Mouse (Mus musculus) neural tube, embryonic 15.5 days (tissue): ENCODE measurements around the gene Tgif2. TPM values are rescaled to one million over a fixed set of nuclear protein-coding genes. Genes with fewer than 3 reads are reported as not detected.
"Not testable (repeated sequence)": the region's sequence is repeated elsewhere in the genome, so short reads cannot be mapped to it uniquely, and the experiment has no call there.

Experiments used
- ATAC-seq: fragments of 200-750 bp; cut with Nextera tagmentation; 2 replicates; pipeline ENCODE4 v1.8.0; 2017; ENCODE audit warnings: mild to moderate bottlenecking, moderate TSS enrichment, moderate library complexity; ENCODE audit not compliant: low FRiP score
- H3K27ac ChIP-seq: fragments of 300-500 bp; sonication (generic); replicated peaks from 2 replicates; pipeline ENCODE4 v1.5.1; 2015; ENCODE audit warnings: mild to moderate bottlenecking, inconsistent platforms
- H3K27me3 ChIP-seq: fragments of 300-500 bp; sonication (generic); replicated peaks from 2 replicates; pipeline ENCODE4 v1.6.1; 2015; ENCODE audit warnings: inconsistent platforms
- H3K36me3 ChIP-seq: fragments of 300-500 bp; sonication (generic); 2 replicates; pipeline ENCODE4 v1.6.1; 2015; ENCODE audit warnings: inconsistent platforms
- H3K4me1 ChIP-seq: fragments of 300-500 bp; sonication (generic); 2 replicates; pipeline ENCODE4 v1.6.1; 2015; ENCODE audit warnings: inconsistent platforms
- H3K4me2 ChIP-seq: fragments of 300-500 bp; sonication (generic); 2 replicates; pipeline ENCODE4 v1.6.1; 2015; ENCODE audit warnings: inconsistent platforms, mild to moderate bottlenecking, moderate library complexity
- H3K4me3 ChIP-seq: fragments of 300-500 bp; sonication (generic); replicated peaks from 2 replicates; pipeline ENCODE4 v1.5.1; 2015; ENCODE audit warnings: mild to moderate bottlenecking, inconsistent platforms
- H3K9ac ChIP-seq: fragments of 300-500 bp; sonication (generic); replicated peaks from 2 replicates; pipeline ENCODE4 v1.6.1; 2015; ENCODE audit warnings: mild to moderate bottlenecking, inconsistent platforms
- H3K9me3 ChIP-seq: fragments of 300-500 bp; sonication (generic); replicated peaks from 2 replicates; pipeline ENCODE4 v1.6.1; 2016; ENCODE audit warnings: inconsistent platforms
- WGBS: fragments of 180-500 bp; shearing (Covaris S2); methylation state at CpG from one replicate; pipeline ENCODE4 v1.1.7; 2015; ENCODE audit warnings: mixed read lengths; 5-methylcytosine and 5-hydroxymethylcytosine counted together
- polyA plus RNA-seq: library from polyadenylated mRNA; unstranded; fragments of >200 nt; fragmentation: Nextera tagmentation; extraction: Ambion mirVana; gene quantifications from 2 replicates; pipeline ENCODE4 v1.2.1, GENCODE M21; 2015

Gene Tgif2
- polyA plus RNA-seq, 1 experiment from 2014 or later, result 10.3 TPM

DNA sequence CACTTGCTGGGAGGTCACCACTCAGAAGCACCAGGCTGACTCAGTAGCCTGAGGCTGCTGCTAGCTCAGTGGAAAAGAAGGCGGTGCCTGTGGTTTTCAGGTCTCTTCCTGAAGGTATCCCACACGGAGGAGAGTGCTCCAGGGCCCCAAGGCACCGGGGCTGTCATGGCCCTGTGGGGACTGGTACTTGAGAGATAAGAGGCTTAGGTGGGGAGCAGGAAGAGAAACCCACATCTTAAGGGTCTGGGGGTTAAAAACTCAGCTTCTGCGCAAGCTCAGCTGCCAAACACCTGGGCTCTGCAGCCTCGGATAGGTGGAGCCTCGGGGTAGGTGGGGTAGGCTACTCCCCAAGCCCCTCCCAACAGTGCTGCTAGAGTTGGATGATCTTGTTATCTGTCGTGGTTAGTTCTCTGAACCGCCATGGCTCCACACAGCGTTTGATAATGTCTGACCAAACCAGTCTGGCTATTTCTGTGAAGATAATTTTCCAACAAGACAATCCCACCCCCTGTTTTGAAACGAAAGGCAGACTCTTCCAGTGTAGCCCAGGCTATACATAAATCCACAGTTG lies 42.7 kb downstream of the Tgif2 start:
- H3K4me3 ChIP-seq, result no peak overlapping the region
- H3K27ac ChIP-seq, result no peak overlapping the region
- ATAC-seq, result no peak
- H3K9ac ChIP-seq, result no peak overlapping the region
- 45% methylated on average over 10 of the region's 10 CpGs for WGBS
- no peaks in the 10 kb centered on the region for H3K27me3 ChIP-seq
- no peaks in the 10 kb centered on the region for H3K9me3 ChIP-seq
- H3K36me3 ChIP-seq, result no peaks in the 10 kb centered on the region
- no peak overlapping the region for H3K4me2 ChIP-seq
- H3K4me1 ChIP-seq, result no peaks in the 10 kb centered on the region

DNA sequence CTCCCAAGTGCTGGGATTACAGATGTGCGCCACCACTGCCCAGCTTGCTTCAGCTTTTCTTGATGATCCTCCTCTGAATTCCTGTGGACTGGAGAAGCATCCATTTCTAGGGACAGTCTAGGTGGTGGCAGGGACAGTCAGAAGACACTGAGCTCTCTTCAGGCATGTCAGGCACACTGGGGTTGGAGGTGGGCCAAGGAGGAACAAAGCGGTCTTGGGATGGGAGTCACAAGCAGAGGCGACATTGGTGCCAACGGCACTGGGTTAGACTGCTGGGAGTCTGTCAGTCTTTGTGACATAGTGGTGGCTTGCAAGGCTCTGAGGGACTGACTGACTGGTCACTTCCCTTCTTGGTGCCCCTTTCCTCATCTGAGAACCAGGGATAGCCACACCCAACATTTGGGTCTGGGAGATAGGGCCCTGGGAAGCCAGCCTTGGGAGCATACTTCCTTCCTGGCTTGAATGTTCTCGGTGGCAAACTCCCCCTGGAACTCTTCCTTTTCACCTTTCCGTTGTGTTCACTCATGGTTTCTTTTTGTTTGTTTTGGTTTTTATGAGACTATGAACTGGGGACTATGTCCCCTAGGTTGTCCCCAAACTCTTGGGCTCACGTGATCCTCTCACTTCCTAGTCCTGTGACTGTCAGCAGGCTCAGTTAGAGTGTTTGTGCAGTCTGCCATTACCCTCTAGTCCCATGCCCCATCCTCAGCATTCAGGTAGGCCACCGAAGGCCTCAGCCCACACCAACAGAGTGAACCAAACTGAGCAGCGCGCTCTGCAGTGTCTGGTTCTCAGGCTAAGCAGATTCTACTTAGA lies 44.8 kb downstream of the Tgif2 start:
- no peak overlapping the region for H3K4me2 ChIP-seq
- no peak overlapping the region for H3K27ac ChIP-seq
- H3K9me3 ChIP-seq, result no peaks in the 10 kb centered on the region
- 93% methylated on average over 10 of the region's 10 CpGs for WGBS
- no peaks in the 10 kb centered on the region for H3K36me3 ChIP-seq
- no peak overlapping the region for H3K9ac ChIP-seq
- no peak for ATAC-seq
- no peaks in the 10 kb centered on the region for H3K27me3 ChIP-seq
- H3K4me3 ChIP-seq, result no peak overlapping the region
- H3K4me1 ChIP-seq, result no peaks in the 10 kb centered on the region

DNA sequence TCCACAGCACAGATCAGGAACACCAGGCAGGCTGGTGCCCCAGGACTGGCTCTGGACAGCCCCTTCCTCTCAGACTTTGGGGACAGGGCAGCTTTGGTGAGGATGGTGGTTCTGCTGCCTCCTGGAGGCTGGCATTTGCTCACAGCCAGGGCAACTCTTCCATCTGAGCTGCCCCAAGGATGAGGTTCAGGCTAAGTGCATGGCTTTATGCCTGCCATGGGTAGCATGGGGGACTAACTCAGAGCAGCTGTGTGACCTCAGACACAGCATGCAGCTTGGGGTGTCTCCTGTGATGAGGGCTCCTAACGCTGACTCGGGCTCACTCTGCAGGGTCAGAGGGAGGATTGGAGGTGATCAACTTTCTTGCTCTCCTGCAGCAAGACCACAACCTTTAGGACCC lies 45.9 kb downstream of the Tgif2 start:
- H3K4me3 ChIP-seq, H3K9ac ChIP-seq, H3K36me3 ChIP-seq, H3K4me1 ChIP-seq, H3K27ac ChIP-seq, H3K4me2 ChIP-seq, H3K9me3 ChIP-seq, ATAC-seq, H3K27me3 ChIP-seq: not testable (repeated sequence)
- 84% methylated on average over 2 of the region's 2 CpGs for WGBS

DNA sequence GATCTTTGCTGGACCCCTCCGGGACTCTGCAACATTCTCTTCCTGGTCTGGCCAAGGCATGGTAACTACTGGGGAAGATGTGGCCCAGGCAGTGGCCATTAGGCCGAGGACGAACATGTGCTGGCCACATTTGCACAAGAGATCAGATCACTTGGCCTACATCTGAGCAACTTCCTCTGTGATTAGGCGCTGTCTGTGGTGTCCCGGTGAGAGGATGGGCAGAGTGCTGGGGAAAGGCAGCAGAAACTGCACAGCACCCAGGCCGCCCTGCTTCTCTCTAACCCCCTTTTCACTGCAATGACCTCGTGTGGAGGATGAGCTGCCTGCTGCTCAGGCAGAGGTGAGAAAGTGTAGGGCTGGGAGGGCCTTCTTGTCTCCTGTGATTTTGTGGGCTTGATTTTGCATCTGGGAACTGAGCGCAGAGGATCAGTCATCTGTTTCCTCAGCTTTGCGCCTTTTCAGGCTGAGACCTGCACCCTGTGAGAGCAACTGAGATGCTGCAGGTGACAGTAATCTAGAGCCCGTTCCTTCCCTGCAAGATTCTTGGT lies 46.4 kb downstream of the Tgif2 start:
- ATAC-seq, result no peak
- Histone ChIP-seq H3K9ac (no peak overlapping the region), H3K4me3 (no peak overlapping the region), H3K4me2 (no peak overlapping the region), H3K27me3 (no peaks in the 10 kb centered on the region), H3K27ac (no peak overlapping the region), H3K36me3 (no peaks in the 10 kb centered on the region), H3K4me1 (no peaks in the 10 kb centered on the region), H3K9me3 (no peaks in the 10 kb centered on the region)
- WGBS, result 85% methylated on average over 10 of the region's 10 CpGs

DNA sequence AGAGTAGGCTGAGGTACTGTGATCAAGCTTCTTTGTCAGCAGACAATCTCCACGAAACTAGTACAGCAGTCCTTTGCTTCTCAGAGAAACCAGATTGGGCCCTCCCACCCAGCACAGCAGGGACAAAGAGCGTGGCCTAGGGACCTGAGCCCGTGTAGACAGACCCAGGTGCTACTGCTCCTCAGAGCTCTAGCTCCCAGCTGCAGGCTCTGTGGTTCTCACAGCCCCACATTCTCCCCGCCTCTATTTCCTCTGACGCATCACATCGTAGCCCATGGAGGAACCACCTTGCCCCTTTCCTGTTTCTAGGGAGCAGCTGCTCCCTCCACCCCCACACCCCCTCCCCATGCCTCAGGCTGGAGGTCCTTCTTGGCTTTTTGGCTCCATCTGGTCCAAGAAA lies 47.2 kb downstream of the Tgif2 start, which contains the start of gene Sla2:
Gene Sla2 (minus strand): TSS at position 176 of the 400 bp plus-strand sequence.
- no peak within 1 kb of the TSS for H3K9ac ChIP-seq
- H3K4me2 ChIP-seq, result no peak within 1 kb of the TSS
- no peaks in the 10 kb centered on the region for H3K27me3 ChIP-seq
- H3K27ac ChIP-seq, result no peak within 1 kb of the TSS
- H3K36me3 ChIP-seq, result no peaks in the 10 kb centered on the region
- H3K4me3 ChIP-seq, result no peak within 1 kb of the TSS
- 68% methylated on average over 6 of the region's 6 CpGs for WGBS
- 0 out of 2 replicates have a peak, but pooled peaks cover 2% of the 10 kb centered on the region for H3K4me1 ChIP-seq
- no peaks in the 10 kb centered on the region for H3K9me3 ChIP-seq
- ATAC-seq, result no peak

DNA sequence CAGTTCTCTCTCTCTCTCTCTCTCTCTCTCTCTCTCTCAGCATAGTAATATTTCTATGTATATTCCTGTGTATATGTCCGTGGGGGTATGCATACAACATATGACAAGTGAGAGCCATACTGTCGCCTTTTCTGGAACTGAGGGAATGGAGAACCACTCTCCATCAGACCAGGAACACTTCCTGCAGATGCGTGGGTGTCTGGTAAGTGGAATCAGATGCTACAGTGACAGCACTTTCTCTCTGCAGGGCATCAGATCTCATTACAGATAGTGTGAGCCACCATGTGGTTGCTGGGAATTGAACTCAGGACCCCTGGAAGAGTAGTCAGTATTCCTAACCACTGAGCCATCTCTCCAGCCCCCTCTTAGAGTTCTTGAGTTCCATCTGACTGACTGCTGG lies 48.7 kb downstream of the Tgif2 start:
- WGBS, result 82% methylated on average over 3 of the region's 3 CpGs
- H3K4me3 ChIP-seq, result no peak overlapping the region
- no peak overlapping the region for H3K4me2 ChIP-seq
- no peaks in the 10 kb centered on the region for H3K9me3 ChIP-seq
- H3K27me3 ChIP-seq, result no peaks in the 10 kb centered on the region
- no peak overlapping the region for H3K9ac ChIP-seq
- H3K4me1 ChIP-seq, result 0 out of 2 replicates have a peak, but pooled peaks cover 7% of the 10 kb centered on the region
- no peak for ATAC-seq
- no peaks in the 10 kb centered on the region for H3K36me3 ChIP-seq
- H3K27ac ChIP-seq, result no peak overlapping the region

DNA sequence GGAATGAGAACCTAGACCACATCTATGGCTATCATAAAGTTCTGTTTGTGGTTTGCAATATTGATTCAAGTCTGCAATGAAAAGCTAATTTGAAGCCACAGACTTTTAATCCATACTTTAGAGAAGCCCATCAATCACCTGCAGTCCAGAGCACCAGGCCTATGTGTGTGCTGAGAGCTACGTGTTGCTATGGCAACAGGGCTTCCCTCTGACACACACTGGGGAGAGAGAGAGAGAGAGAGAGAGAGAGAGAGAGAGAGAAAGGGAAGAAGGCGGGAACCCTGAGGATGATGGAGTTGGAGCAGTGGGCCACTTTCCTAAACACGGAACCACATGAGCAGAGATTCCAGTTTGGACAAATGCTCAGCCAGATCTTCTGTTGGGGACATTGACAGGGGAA lies 52.4 kb downstream of the Tgif2 start:
- H3K27ac ChIP-seq, result no peak overlapping the region
- peak; percentile 74 for ATAC-seq
- 21% methylated on average over 3 of the region's 3 CpGs for WGBS

DNA sequence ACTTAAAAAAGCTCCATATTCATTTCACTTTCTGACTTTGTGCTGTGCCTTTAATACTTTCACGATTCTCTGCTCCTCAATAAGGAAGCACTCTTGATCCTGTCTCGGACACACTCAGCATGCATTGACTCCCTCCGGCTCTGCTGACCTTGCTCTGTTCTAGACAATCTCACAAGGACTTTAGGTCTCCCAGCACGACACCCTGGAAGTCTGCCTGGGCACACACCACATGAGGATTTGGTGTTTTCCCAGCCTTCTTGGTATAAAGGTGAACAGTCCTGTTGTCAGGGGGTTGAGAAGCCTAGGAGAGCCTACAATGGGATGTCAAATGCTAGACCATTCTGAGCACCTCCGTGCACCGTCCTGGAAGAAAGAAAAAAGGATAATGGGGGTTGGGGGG lies 53.0 kb downstream of the Tgif2 start:
- H3K9me3 ChIP-seq, result no peaks in the 10 kb centered on the region
- no peak overlapping the region for H3K9ac ChIP-seq
- 0 out of 2 replicates have a peak, but pooled peaks cover 7% of the 10 kb centered on the region for H3K4me1 ChIP-seq
- H3K27ac ChIP-seq, result no peak overlapping the region
- no peak for ATAC-seq
- no peaks in the 10 kb centered on the region for H3K36me3 ChIP-seq
- H3K4me3 ChIP-seq, result no peak overlapping the region
- WGBS, result 74% methylated on average over 6 of the region's 6 CpGs
- no peak overlapping the region for H3K4me2 ChIP-seq
- H3K27me3 ChIP-seq, result no peaks in the 10 kb centered on the region

More for the DNA sequence above, 52.4 kb downstream of the Tgif2 start:
- Histone ChIP-seq H3K4me3 (no peak overlapping the region), H3K27me3 (no peaks in the 10 kb centered on the region), H3K4me1 (0 out of 2 replicates have a peak, but pooled peaks cover 7% of the 10 kb centered on the region), H3K4me2 (no peak overlapping the region), H3K9ac (no peak overlapping the region), H3K36me3 (no peaks in the 10 kb centered on the region), H3K9me3 (no peaks in the 10 kb centered on the region)

DNA sequence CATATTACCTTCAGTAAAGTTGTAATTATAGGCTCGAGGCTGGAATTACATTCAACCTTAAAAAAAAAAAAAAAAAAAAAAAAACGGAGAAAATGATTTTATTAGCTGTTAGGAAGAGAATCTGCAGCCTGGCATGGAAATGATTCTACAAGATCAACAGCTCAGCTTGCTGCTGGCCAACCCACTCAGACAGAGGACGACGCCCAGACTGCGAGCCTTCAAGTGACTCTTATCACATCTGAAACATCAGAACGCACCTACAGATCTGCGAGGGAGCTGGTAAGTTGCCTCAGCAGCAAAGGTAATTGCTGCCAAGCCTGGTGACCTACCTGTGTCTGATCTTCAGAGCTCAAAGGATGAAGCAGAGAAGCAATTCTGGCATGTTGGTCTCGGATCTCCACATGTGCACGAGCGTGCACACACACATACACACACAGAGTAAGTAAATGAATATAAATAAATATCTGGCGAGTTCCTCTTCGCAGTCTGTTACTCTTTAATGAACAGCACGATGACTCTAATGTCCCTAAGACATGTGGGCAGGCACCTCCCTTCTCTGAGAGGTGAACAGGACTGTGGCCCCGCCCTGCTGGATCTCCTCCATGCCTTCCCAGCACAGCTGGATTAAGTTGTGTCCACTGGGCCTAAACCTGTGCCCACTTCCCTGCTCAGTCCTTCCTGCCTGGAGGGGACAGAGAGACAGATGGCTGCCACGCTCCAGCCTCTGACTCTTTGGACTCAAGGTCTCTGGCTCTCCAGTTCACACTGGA lies 54.9 kb downstream of the Tgif2 start:
- no peak for ATAC-seq
- no peak overlapping the region for H3K9ac ChIP-seq
- no peaks in the 10 kb centered on the region for H3K27me3 ChIP-seq
- no peak overlapping the region for H3K4me3 ChIP-seq
- H3K9me3 ChIP-seq, result no peaks in the 10 kb centered on the region
- WGBS, result 83% methylated on average over 15 of the region's 15 CpGs
- peaks cover 13% of the 10 kb centered on the region for H3K4me1 ChIP-seq
- H3K4me2 ChIP-seq, result no peak overlapping the region
- H3K27ac ChIP-seq, result no peak overlapping the region
- H3K36me3 ChIP-seq, result no peaks in the 10 kb centered on the region

DNA sequence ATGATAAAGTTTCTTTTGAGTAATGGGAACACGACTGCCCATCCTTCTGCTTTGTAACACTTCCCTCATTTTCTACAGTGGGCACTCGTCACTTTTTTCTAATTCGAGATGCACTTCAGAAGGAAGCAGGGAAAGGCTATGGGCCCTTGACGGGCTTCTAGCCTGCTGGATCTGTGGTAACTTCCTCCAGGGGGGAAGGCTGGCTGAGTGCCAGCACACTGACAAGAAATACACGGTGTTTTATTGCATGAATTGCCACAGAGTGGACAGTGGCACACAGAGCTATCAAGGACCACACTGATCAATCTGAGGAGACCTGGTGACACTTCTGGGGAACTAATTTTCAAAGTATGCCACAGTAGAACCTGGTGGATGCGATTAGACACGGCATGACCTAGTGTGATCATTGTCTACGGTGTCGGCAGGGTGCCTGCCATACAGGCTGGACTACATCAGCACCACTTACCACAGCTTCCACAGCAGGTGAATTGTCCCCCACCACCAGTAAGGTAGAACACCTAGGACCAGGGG lies 56.6 kb downstream of the Tgif2 start:
- Histone ChIP-seq H3K36me3 (no peaks in the 10 kb centered on the region), H3K27me3 (no peaks in the 10 kb centered on the region), H3K4me1 (peaks cover 13% of the 10 kb centered on the region), H3K4me2 (no peak overlapping the region), H3K27ac (no peak overlapping the region), H3K9me3 (no peaks in the 10 kb centered on the region), H3K4me3 (no peak overlapping the region), H3K9ac (no peak overlapping the region)
- 73% methylated on average over 9 of the region's 9 CpGs for WGBS
- no peak for ATAC-seq

DNA sequence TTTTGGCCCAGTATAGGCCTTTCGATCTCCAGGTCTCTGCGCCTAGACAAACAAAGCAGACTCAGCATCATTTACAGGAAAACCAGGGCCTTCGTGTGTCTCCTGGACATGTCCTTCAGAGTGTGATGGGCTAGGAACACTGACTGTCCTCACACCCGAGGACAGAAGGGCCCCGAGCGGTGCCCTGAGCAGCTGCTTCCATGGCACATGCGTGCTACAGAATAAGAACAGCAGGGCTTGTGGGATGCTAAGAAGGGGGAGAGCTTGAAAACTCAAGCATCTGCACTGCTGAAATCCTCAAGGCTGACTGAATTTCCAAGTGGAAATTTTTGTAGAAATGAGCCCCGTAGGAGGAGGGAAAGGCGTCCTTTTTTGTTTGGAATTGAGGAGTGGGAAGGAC lies 57.2 kb downstream of the Tgif2 start:
- Histone ChIP-seq H3K36me3 (no peaks in the 10 kb centered on the region), H3K4me3 (no peak overlapping the region), H3K9me3 (no peaks in the 10 kb centered on the region), H3K4me1 (peaks cover 11% of the 10 kb centered on the region), H3K27me3 (no peaks in the 10 kb centered on the region), H3K4me2 (no peak overlapping the region), H3K27ac (no peak overlapping the region), H3K9ac (no peak overlapping the region)
- 85% methylated on average over 9 of the region's 9 CpGs for WGBS
- no peak for ATAC-seq
